Mouse (Mus musculus) E14TG2a.4 (cell line): Measurements from ENCODE around the gene Foxn3.

Source experiments
- CTCF ChIP-seq: conservative IDR thresholded peaks from 2 replicates; pipeline ENCODE4 v1.5.1; 2014; ENCODE audit warnings: low read length
- NANOG ChIP-seq: IDR thresholded peaks from 2 replicates; pipeline ENCODE4 v1.6.1; 2014; ENCODE audit warnings: borderline replicate concordance, low read length, mixed read lengths

DNA sequence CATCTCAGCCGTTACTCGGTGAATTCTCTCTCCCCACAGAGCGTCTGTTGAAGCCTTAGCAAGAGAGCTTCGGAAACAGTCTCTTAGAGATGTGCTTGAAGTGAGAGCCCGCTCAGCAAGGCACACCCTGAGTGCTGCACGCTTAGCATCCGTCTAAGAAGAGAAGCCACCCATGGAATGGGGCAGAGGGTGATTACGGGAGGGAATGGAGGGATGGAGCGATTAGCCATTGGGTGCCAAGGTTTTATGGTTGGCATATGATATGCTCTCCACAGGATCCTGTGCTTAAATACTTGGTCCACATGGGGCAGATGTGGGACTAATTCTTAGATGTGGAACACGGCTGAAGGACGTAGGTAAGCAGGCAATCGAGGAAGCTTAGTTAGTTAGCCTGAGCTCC, 45.3 kb downstream of the Foxn3 start:
- TF ChIP-seq CTCF: no peak
- TF ChIP-seq NANOG: no peak
